Mouse (Mus musculus) heart, embryonic 16.5 days (tissue): ENCODE data around the gene Rab8b. TPM values are rescaled to one million over a fixed set of nuclear protein-coding genes. Genes with fewer than 3 reads are reported as not detected.
"Not testable (repeated sequence)": the region's sequence is repeated elsewhere in the genome, so short reads cannot be mapped to it uniquely, and the experiment has no call there.

Source experiments
- ATAC-seq: fragments of 200-750 bp; cut with Nextera tagmentation; replicated peaks from 2 replicates; pipeline ENCODE4 v1.8.0; 2017; ENCODE audit warnings: moderate number of reproducible peaks; ENCODE audit not compliant: insufficient read depth, low FRiP score; ENCODE audit errors: extremely low read depth
- H3K27ac ChIP-seq: fragments of 300-500 bp; sonication (generic); 2 replicates; pipeline ENCODE4 v1.5.1; 2014; ENCODE audit warnings: mild to moderate bottlenecking, low read length, control low read depth, moderate library complexity
- H3K27me3 ChIP-seq: fragments of 300-500 bp; sonication (generic); 2 replicates; pipeline ENCODE4 v1.6.1; 2014; ENCODE audit warnings: low read length, mixed read lengths; ENCODE audit not compliant: control insufficient read depth, insufficient read depth
- H3K36me3 ChIP-seq: fragments of 300-500 bp; sonication (generic); 2 replicates; pipeline ENCODE4 v1.6.1; 2014; ENCODE audit not compliant: control insufficient read depth, insufficient read depth
- H3K4me1 ChIP-seq: fragments of 300-500 bp; sonication (generic); 2 replicates; pipeline ENCODE4 v1.6.1; 2014; ENCODE audit warnings: low read length, mixed read lengths; ENCODE audit not compliant: control insufficient read depth, insufficient read depth
- H3K4me2 ChIP-seq: fragments of 300-500 bp; sonication (generic); 2 replicates; pipeline ENCODE4 v1.6.1; 2014; ENCODE audit warnings: low read depth, mild to moderate bottlenecking, control low read depth, low read length
- H3K4me3 ChIP-seq: fragments of 300-500 bp; sonication (generic); 2 replicates; pipeline ENCODE4 v1.5.1; 2014; ENCODE audit warnings: mild to moderate bottlenecking, control low read depth, low read length
- H3K9ac ChIP-seq: fragments of 300-500 bp; sonication (generic); 2 replicates; pipeline ENCODE4 v1.6.1; 2014; ENCODE audit warnings: low read length, control low read depth
- H3K9me3 ChIP-seq: fragments of 300-500 bp; sonication (generic); replicated peaks from 2 replicates; pipeline ENCODE4 v1.6.1; 2016; ENCODE audit warnings: low read length; ENCODE audit not compliant: control insufficient read depth
- WGBS: fragments of 180-500 bp; shearing (Covaris S2); extraction: QIAGEN DNeasy Blood & Tissue Kit; methylation state at CpG from one replicate; pipeline ENCODE4 v1.1.7; 2014; 5-methylcytosine and 5-hydroxymethylcytosine counted together
- polyA plus RNA-seq: library from polyadenylated mRNA; unstranded; fragments of >200 nt; fragmentation: Nextera tagmentation; extraction: Ambion mirVana; gene quantifications from 2 replicates; pipeline ENCODE4 v1.2.1, GENCODE M21; 2015

Rab8b gene
- polyA plus RNA-seq, 1 experiment from 2014 or later, result 17.6 TPM

DNA sequence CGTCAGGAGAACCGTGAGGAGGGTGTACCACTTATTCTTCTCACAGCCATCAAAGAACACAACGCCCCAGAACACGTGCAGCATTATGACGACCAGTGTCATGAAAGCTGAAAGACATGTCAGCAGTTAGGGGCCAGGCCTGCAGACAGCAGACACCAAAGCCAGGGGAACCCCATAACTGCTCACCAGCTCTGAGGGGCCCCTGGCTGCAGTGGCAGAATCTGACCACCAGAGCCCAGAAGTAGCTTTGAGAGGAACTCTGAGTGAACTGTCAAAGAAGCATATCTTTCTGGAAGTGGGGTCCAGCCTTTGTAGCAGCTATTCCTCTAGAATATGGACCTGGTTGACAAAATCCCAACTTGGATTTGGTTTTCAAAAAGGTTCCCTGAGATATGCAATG lies 97.2 kb downstream of the Rab8b start:
- H3K4me1 ChIP-seq, H3K27me3 ChIP-seq, H3K4me3 ChIP-seq, H3K27ac ChIP-seq, H3K9ac ChIP-seq, H3K4me2 ChIP-seq, H3K36me3 ChIP-seq, ATAC-seq, H3K9me3 ChIP-seq: not testable (repeated sequence)
- WGBS, result no CpG with 5 or more reads among the region's 5 CpGs

DNA sequence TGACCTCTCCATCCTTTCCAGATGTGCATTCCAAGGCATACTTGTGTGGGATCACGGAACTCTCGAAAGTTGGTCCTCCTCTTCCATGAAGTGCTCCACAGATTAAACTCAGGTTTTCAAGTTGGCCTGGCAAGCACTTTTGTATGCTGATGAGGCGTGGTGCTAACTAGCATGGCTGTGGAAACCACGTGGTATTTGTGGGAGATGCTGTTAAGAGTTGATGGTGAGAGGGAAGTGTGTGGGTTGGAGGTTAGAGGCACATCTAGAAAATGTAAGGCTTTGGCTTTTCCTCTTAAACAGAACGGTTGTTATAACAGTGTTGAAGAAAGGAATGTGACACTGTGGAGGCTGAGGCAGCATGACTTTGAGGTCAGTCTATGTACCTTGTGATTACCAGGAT lies 98.5 kb downstream of the Rab8b start:
- WGBS, result 64% methylated on average over 5 of the region's 5 CpGs
- Histone ChIP-seq H3K4me1 (no peaks in the 10 kb centered on the region), H3K9ac (no peak overlapping the region), H3K9me3 (no peaks in the 10 kb centered on the region), H3K27ac (no peak overlapping the region), H3K27me3 (no peaks in the 10 kb centered on the region), H3K36me3 (no peaks in the 10 kb centered on the region), H3K4me2 (no peak overlapping the region), H3K4me3 (no peak overlapping the region)
- ATAC-seq, result no peak

DNA sequence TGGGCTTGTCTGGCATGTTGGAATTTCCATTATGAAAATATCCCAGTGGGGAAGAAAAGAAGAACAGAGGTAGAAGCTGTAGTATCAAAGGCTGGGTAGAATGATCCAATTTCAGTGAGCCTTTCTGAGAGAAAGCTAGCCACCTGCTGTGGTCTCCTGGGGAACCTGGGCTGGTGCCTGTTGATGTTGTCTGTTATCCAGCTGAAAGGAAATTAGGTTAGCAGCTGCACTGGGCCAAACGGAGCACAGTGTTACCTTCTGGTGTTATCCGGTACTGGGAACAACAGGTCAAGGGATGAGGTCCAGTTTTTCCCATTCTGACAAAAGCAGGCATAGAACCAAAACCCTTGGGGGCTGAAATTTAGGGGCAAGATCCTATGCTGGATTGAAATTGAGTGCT lies 106.1 kb downstream of the Rab8b start:
- Histone ChIP-seq H3K36me3 (no peaks in the 10 kb centered on the region), H3K4me3 (no peak overlapping the region), H3K27me3 (no peaks in the 10 kb centered on the region), H3K9ac (no peak overlapping the region), H3K27ac (no peak overlapping the region), H3K4me1 (no peaks in the 10 kb centered on the region), H3K9me3 (no peaks in the 10 kb centered on the region), H3K4me2 (no peak overlapping the region)
- 44% methylated on average over 2 of the region's 2 CpGs for WGBS
- no peak for ATAC-seq

DNA sequence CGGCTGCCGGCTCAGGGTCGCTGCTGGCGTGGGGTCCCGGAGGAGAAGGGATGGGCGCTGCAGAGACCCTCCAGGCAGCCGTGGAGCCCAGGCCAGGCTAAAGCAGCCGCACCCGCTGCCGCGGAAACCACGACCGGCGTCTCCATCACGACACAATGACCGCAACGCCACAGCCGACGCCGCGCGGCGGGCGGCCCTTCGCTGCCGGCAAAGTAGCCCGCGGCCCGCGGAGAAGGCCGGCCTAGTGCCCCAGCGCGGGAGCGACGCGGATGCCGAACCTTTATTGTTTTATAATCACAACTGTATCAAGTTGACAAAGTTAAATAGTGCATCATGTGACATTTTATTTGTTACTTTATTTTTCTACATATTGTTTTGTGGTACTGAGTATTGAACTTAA lies 113.5 kb downstream of the Rab8b start:
- H3K36me3 ChIP-seq, H3K27ac ChIP-seq, H3K4me1 ChIP-seq, ATAC-seq, H3K9me3 ChIP-seq: not testable (repeated sequence)
- WGBS, result 7% methylated on average over 27 of the region's 37 CpGs
- Histone ChIP-seq H3K4me3 (peak overlapping the region; percentile 44), H3K27me3 (peaks cover 11% of the 10 kb centered on the region; the same call in 1 of the 2 replicates), H3K9ac (peak overlapping the region; percentile 57), H3K4me2 (peak overlapping the region; percentile 65)

DNA sequence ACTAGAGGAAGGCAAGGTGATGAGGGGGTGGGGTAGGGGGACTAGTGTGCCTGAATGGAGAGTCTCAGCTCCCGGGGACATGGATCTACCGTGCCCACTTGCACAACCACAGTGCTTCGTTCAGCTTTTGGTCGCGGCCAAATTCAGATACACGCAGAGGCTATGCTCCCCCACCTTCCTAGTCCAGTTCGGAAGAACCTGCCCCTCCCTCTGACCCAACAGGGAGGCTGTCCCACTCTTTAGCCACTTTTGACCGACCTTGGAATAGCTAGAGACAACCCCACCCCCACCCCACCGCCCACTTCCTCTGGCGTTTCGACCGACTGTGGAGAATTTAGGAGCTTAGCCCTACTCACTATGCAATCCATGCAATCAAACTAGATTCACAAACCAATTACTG lies 117.5 kb downstream of the Rab8b start:
- Histone ChIP-seq H3K27me3 (peaks cover 8% of the 10 kb centered on the region; the same call in 1 of the 2 replicates), H3K4me1 (0 out of 2 replicates have a peak, but pooled peaks cover 5% of the 10 kb centered on the region), H3K36me3 (no peaks in the 10 kb centered on the region), H3K27ac (no peak overlapping the region), H3K9ac (no peak overlapping the region), H3K9me3 (no peaks in the 10 kb centered on the region), H3K4me3 (no peak overlapping the region), H3K4me2 (peak overlapping the region; percentile 27)
- 0 out of 2 replicates have a peak, but pooled peaks have one; percentile 23 for ATAC-seq
- 30% methylated on average over 12 of the region's 12 CpGs for WGBS

DNA sequence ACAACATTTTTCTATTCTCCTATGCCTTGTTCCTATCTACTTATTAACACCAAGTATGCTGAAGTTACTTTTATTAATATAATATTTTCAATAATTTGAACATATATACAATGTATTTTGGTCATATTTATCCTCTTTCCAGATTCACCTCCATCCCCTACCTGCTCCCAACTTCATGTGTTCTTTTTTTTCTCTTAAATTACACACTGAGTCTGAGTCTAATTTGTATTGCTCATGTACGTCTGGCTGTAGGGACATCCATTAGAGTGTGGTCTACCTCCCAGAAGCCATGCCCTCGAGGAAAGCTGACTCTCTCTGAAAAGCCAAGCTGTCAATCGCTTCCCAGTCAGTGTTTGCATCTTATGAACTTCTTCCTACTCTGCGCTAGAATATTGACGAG lies 122.7 kb downstream of the Rab8b start, which contains the start of gene Gm10647:
TSS of gene Gm10647 (plus strand) at position 301 of the 400 bp plus-strand sequence.
- H3K9me3 ChIP-seq, result no peaks in the 10 kb centered on the region
- peak within 1 kb of the TSS; percentile 84 for H3K4me3 ChIP-seq
- H3K27me3 ChIP-seq, result no peaks in the 10 kb centered on the region
- no peaks in the 10 kb centered on the region for H3K36me3 ChIP-seq
- H3K27ac ChIP-seq, result peak within 1 kb of the TSS; percentile 96
- H3K9ac ChIP-seq, result peak within 1 kb of the TSS; percentile 86
- 79% methylated on average over 5 of the region's 5 CpGs for WGBS
- H3K4me1 ChIP-seq, result peaks cover 4% of the 10 kb centered on the region
- H3K4me2 ChIP-seq, result peak within 1 kb of the TSS; percentile 92
- no peak for ATAC-seq

DNA sequence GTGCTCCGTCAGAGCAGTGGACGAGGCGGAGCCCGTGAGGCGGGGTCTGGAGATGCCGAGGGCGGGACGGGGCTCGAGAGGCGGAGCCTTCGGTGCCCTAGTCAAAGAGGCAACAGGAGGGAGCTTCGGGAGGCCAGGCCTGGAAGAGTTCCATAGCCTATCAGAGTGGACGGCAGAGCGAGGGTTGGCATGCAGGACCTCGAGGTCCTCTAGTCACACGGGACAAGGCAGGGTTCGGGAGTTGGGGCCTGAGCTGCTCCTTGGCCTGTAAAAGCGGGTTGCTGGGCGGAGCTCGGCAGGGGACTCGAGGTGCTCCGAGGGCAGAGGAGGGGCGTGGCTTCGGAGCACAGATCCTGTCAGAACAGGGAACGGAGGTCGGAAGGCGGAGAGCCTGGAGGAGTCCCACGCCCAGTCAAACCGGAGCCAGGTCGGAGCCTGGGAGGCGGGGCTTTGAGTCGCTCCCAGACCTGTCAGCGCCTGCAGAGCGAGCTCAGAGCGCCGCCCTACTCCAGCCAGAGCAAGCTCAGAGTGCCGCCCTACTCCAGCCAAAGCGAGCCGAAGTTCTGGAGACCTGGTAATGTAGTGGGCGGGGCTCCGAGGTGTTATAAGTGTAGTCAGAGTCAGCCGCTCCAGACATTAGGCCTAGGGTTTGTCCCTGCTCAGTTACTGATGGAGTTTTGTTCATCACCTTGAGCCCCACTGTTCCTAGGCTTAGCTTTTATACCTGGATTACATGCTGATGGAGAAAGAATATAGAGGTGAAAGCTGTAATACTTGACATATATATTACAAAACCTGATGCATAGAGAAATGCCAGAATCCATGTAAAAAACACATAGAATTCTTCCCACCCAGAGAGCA lies 123.8 kb downstream of the Rab8b start, which contains the start of gene Aph1b:
TSS of gene Aph1b (minus strand) at position 27 of the 861 bp plus-strand sequence.
- ATAC-seq, result peak; percentile 97
- Histone ChIP-seq H3K4me2 (peak within 1 kb of the TSS; percentile 92), H3K4me3 (peak within 1 kb of the TSS; percentile 84), H3K9ac (peak within 1 kb of the TSS; percentile 86), H3K9me3 (no peaks in the 10 kb centered on the region), H3K36me3 (no peaks in the 10 kb centered on the region), H3K27ac (peak within 1 kb of the TSS; percentile 96), H3K27me3 (no peaks in the 10 kb centered on the region), H3K4me1 (peaks cover 4% of the 10 kb centered on the region)
- WGBS, result under 1% methylated on average over 42 of the region's 42 CpGs

DNA sequence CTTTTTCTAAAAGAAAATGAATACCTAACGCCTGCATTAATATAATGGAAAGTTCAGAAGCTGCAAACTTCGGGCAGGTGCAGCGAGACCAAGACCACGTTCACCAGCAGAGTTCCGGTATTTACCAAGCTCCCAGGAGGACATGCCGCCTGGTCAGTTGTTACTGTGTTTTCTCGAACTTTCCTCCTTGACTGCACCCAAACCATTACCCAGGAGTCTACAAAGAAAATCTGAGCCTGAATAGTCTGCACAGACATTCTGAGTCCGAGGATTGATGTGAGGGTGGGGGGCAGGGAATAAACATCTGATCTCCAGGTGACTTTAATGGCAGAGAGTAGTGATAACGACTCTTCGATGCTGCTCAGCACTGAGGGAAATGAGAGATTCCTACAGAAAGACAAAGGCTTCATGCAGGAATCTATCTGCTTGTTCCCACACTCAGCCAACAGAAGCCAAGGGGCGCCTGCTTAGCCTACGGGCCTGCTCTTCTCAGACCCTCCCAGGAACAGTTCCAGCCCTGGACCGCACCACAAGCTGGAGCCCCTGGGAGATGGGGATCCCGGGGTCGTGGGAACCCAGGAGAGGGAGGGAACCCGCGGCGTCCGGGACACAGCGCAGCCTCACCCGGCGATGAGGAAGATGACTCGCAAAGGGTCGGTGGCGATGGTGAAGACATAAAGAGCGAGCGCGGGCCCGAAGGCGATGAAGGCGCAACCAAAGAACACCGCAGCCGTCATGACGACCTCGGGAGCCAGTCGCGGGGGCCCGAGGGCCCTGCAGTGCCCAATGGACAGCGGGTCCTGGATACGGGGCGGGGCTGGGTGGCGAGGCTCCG lies 124.6 kb downstream of the Rab8b start:
- peak overlapping the region; percentile 86 for H3K9ac ChIP-seq
- 2% methylated on average over 43 of the region's 43 CpGs for WGBS
- H3K4me2 ChIP-seq, result peak overlapping the region; percentile 92
- ATAC-seq, result peak; percentile 10
- no peaks in the 10 kb centered on the region for H3K27me3 ChIP-seq
- H3K4me1 ChIP-seq, result peaks cover 4% of the 10 kb centered on the region
- peak overlapping the region; percentile 96 for H3K27ac ChIP-seq
- peak overlapping the region; percentile 84 for H3K4me3 ChIP-seq
- peaks cover 3% of the 10 kb centered on the region; the same call in 1 of the 2 replicates for H3K36me3 ChIP-seq
- H3K9me3 ChIP-seq, result no peaks in the 10 kb centered on the region
